Mouse (Mus musculus) gastrocnemius, adult 2 months (tissue): ENCODE results near the gene Ccdc13. TPM values are rescaled to one million over a fixed set of nuclear protein-coding genes. Genes with fewer than 3 reads are reported as not detected.

ENCODE experiments used
- DNase-seq: peaks from one replicate; pipeline ENCODE4 v3.0.0; 2022
- H3K27ac ChIP-seq: fragments of 200-600 bp; 2 replicates; pipeline ENCODE4 v1.8.1; 2022; ENCODE audit warnings: mild to moderate bottlenecking
- H3K4me3 ChIP-seq: fragments of 200-600 bp; 2 replicates; pipeline ENCODE4 v1.8.1; 2022; ENCODE audit warnings: mild to moderate bottlenecking, moderate library complexity
- CTCF ChIP-seq: fragments of 200-600 bp; IDR thresholded peaks from 2 replicates; pipeline ENCODE4 v1.8.1; 2022; ENCODE audit warnings: antibody characterized with exemption, mild to moderate bottlenecking, moderate library complexity
- intact Hi-C: fragments of 180-260 bp; cut with DNase I; formaldehyde crosslinking; loops from one replicate; pipeline ENCODE4 v1.15.1; 2025
- total RNA-seq, 2 experiments: library from RNA; stranded (reverse); gene quantifications; 2 replicates each; pipeline ENCODE4 v1.2.3; 2021

The Ccdc13 gene
- total RNA-seq, 2 experiments from 2014 or later = 0.23 TPM; not detected in 1

GRCm38 (mm10) chr9:121833825-121834224 lies 5.4 kb downstream of the Ccdc13 start:
- DNase-seq = no peak
- intact Hi-C loops = loop anchor here (5.0 kb wide), 1 partner anchor 43 kb away; no protein-coding TSS in a partner anchor
- H3K27ac ChIP-seq = no peak overlapping the region
- TF ChIP-seq CTCF = no peak
- no peak overlapping the region for H3K4me3 ChIP-seq

GRCm38 (mm10) chr9:121830956-121831293 lies 8.3 kb downstream of the Ccdc13 start:
- intact Hi-C loops = loop anchor here (2.0 to 5.0 kb wide), 2 partner anchors 46 to 132 kb away; no protein-coding TSS in a partner anchor
- no peak overlapping the region for H3K27ac ChIP-seq
- peak; percentile 84 for DNase-seq
- peak; percentile 88 for TF ChIP-seq CTCF
- no peak overlapping the region for H3K4me3 ChIP-seq

GRCm38 (mm10) chr9:121830243-121830955 lies 8.9 kb downstream of the Ccdc13 start:
- TF ChIP-seq CTCF = peak; percentile 76
- H3K27ac ChIP-seq = peak overlapping the region; percentile 13; the same call in 1 of the 2 replicates
- intact Hi-C loops = loop anchor here (2.0 to 5.0 kb wide), 2 partner anchors 47 to 132 kb away; no protein-coding TSS in a partner anchor
- no peak overlapping the region for H3K4me3 ChIP-seq
- DNase-seq = peak; percentile 78

- no peak overlapping the region for H3K27ac ChIP-seq
- intact Hi-C loops = no loop called here
Observed at GRCm38 (mm10) chr9:121829270-121829992, 9.8 kb downstream of the Ccdc13 start.

GRCm38 (mm10) chr9:121828314-121828713 lies 10.9 kb downstream of the Ccdc13 start:
- no peak for DNase-seq
- no peak overlapping the region for H3K4me3 ChIP-seq
- intact Hi-C loops = no loop called here
- H3K27ac ChIP-seq = no peak overlapping the region
- TF ChIP-seq CTCF = no peak

More at GRCm38 (mm10) chr9:121829270-121829992, 9.8 kb downstream of the Ccdc13 start:
- DNase-seq = no peak
- H3K4me3 ChIP-seq = no peak overlapping the region
- TF ChIP-seq CTCF = no peak

GRCm38 (mm10) chr9:121826356-121826755 lies 12.9 kb downstream of the Ccdc13 start:
- H3K27ac ChIP-seq = no peak overlapping the region
- intact Hi-C loops = no loop called here
- DNase-seq = no peak
- H3K4me3 ChIP-seq = no peak overlapping the region
- no peak for TF ChIP-seq CTCF

GRCm38 (mm10) chr9:121823991-121824390 lies 15.3 kb downstream of the Ccdc13 start:
- intact Hi-C loops = loop anchor here (2.0 kb wide), 1 partner anchor 31 kb away; the partner anchor contains the start of gene Hhatl
- DNase-seq = no peak
- Histone ChIP-seq H3K4me3 (no peak overlapping the region), H3K27ac (peak overlapping the region; percentile 66)
- TF ChIP-seq CTCF = no peak

- intact Hi-C loops = loop anchor here (2.0 kb wide), 1 partner anchor 30 kb away; the partner anchor contains the start of gene Hhatl
- H3K27ac ChIP-seq = peak overlapping the region; percentile 66
- no peak for TF ChIP-seq CTCF
- no peak overlapping the region for H3K4me3 ChIP-seq
- DNase-seq = peak; percentile 55
Observed at GRCm38 (mm10) chr9:121823051-121823450, 16.2 kb downstream of the Ccdc13 start.

- no peak for DNase-seq
- H3K27ac ChIP-seq = peak overlapping the region; percentile 66
- no peak for TF ChIP-seq CTCF
- H3K4me3 ChIP-seq = no peak overlapping the region
- intact Hi-C loops = loop anchor here (2.0 kb wide), 1 partner anchor 30 kb away; the partner anchor contains the start of gene Hhatl
Observed at GRCm38 (mm10) chr9:121822585-121822991, 16.7 kb downstream of the Ccdc13 start.

- no peak for DNase-seq
- intact Hi-C loops = no loop called here
- no peak overlapping the region for H3K4me3 ChIP-seq
- no peak for TF ChIP-seq CTCF
- no peak overlapping the region for H3K27ac ChIP-seq
Observed at GRCm38 (mm10) chr9:121820765-121821164, 18.5 kb downstream of the Ccdc13 start.

- peak overlapping the region; percentile 36 for H3K4me3 ChIP-seq
Observed at GRCm38 (mm10) chr9:121819771-121820471, 19.3 kb downstream of the Ccdc13 start.

GRCm38 (mm10) chr9:121819073-121819770 lies 20.0 kb downstream of the Ccdc13 start:
- H3K27ac ChIP-seq = peak overlapping the region; percentile 82

More at GRCm38 (mm10) chr9:121819771-121820471, 19.3 kb downstream of the Ccdc13 start:
- no peak for TF ChIP-seq CTCF
- intact Hi-C loops = no loop called here
- H3K27ac ChIP-seq = peak overlapping the region; percentile 82
- DNase-seq = no peak

More at GRCm38 (mm10) chr9:121819073-121819770, 20.0 kb downstream of the Ccdc13 start:
- DNase-seq = peak; percentile 70
- intact Hi-C loops = no loop called here
- no peak for TF ChIP-seq CTCF
- H3K4me3 ChIP-seq = peak overlapping the region; percentile 36
